Mouse (Mus musculus): Measurements from ENCODE around the gene Crtam.

The Crtam gene

GRCm38 (mm10) chr9:41007785-41008184 lies 3.4 kb upstream of the Crtam start:
- DNase-seq (ENCODE audit: low read depth), result no peak

- DNase-seq (ENCODE audit: low read depth), result no peak
Observed at GRCm38 (mm10) chr9:40997116-40997779, 7.2 kb downstream of the Crtam start.

GRCm38 (mm10) chr9:40994075-40994474 lies 10.4 kb downstream of the Crtam start:
- DNase-seq (ENCODE audit: low read depth), result no peak

DNA sequence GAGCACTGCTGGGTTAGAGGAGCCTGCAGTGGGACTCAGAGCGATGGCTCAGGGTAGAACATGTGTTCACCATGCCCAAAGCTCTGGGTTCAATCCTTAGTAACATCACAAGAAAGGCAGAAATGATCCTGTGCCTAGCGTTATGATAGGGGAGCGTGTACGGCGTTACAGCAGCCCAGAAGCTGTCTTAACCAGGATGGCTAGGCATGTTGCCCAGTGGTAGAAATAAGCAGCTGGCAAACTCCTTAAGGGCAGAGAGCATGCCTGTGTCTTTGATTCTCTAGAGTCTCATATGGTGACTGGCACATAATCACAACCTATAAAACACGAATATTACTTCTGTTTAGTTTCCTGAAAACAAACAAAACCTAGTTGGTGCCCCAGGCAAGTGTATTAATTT lies 12.9 kb downstream of the Crtam start:
- DNase-seq (ENCODE audit: low read depth), result no peak

DNA sequence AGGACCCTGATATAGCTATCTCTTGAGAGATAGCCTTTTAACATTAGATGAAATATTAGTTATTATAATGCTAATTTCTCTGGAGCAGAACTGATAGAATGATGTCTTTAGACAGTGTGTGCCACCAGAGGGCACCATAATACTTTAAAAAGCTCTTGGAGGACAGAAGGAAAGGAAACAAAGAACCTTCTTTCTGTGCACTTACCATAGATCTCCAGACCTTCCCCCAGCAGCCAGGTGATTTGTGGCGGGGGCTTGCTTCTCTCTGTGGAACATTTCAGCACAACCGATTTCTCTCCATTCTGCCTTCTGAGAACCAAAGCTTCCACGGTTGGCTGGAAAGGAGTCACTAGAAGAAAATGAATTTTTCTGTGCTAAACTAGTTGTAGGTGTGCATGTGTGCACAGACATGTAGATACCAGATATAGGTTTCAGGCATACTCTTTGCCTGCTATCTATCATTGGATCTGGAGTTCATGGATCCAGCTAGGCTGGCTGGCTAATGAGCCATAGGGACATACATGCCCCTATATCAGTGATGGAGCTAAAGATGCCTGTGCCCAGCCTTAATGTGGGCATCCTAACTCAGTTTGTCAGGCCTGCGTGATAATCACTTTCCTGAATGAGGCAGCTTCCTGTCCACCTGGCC lies 14.4 kb downstream of the Crtam start:
- peak; percentile 80 for DNase-seq (ENCODE audit: low read depth)

DNA sequence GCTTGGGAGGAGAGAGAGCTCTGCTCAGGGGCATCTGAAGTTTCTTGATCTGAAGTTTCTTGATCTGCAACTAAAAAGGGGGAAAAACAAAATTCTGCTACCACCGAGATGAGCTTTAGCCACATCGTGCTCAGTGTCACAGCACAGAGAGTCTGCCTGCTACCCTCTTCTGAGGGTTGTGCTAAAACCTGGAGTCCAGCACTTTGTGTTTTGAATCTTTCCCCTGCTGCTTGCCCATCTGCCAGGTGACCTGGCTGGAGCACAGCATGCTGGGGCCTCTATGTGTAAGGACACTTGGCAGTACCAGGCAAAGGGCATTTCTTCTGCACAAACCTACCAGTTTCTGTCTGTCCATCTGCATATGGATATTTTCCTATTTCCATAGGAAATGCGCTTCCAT lies 20.1 kb downstream of the Crtam start:
- DNase-seq (ENCODE audit: low read depth), result no peak

- DNase-seq (ENCODE audit: low read depth), result no peak
Observed at GRCm38 (mm10) chr9:40983758-40984157, 20.7 kb downstream of the Crtam start.

DNA sequence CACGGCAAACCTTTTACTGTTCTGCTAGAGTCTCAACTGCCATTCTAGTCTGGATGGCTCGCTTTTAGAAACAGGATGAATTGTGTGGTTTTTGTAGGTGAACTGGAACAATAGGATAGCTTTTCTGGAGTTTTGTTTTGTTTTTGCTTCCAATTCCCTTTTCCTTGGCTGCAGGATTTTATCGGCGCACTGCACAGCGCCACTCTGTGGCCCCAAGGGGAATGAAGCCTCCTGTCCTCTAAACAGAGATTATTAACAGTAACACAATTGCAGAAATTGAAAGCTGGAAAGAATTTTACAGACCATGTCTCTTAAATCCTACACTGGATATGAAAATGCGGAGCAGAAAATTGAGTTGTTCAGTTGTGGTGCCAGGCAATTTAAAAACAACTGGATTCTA lies 21.9 kb downstream of the Crtam start:
- peak; percentile 20 for DNase-seq (ENCODE audit: low read depth)

- DNase-seq (ENCODE audit: low read depth), result no peak
Observed at GRCm38 (mm10) chr9:40974042-40974801, 30.2 kb downstream of the Crtam start.

GRCm38 (mm10) chr9:40964418-40964714 lies 40.1 kb downstream of the Crtam start:
- no peak for DNase-seq (ENCODE audit: low read depth)

DNA sequence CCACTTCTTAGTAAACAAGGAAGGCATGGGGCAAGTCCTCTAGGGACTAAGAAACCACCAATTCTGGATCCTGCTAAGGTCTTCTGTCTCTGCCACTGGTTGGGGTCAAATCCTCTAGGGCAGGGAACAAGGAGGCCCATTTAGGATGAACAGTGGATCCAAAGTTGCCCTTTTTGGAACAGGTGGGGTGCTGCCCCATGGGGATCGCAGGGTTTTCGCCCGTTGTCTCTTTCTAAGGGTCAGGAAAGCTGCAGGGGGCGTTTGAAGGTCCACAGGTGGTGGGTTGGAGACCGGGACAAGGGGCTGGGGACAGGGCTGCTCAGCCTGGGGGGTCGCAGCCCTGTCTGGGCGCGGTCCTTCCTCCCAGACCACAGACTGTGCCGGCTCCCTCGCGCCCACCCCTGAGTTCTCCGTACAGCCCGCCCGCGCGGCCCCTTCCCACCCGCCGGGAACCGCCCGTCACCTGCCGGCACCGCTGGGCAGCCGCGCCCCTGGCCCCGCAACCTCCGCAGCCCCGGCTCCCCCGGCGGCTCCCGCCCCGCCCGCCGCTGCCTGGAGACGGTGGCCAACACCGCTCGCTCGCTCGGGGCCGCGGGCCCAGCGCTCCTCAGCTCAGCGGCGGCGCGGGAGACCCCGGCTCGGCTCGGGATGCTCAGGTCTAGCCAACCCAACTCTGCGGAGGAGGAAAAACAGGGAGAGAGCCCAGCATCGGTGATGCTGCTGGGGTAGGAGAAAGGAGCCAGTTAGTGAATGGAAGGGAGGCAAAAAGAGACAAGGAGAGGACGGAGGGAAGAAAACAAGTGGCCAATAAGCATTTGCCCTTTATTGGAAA lies 40.6 kb downstream of the Crtam start, which contains the start of gene Jhy:
Gene Jhy (minus strand): TSS at position 533 of the 832 bp plus-strand sequence.
- DNase-seq (ENCODE audit: low read depth), result no peak

DNA sequence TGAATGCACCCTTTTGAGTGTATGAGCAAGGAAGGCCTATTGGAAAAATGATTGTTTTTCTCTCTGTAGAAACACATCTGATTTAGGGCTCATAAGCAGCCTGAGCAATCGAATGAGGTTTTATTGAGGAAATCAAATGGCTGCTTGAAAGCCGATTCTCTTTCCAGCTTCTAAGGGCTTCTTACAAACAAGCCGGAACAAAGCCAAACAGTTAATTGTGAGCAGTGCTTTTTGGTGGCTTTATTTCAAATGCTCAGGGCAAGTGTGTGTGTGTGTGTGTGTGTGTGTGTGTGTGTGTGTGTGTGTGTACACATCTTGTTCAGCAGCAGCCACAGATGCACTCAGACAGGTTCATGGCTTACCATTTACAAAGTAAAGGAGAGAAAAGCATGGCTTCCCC lies 43.0 kb downstream of the Crtam start:
- no peak for DNase-seq (ENCODE audit: low read depth)

GRCm38 (mm10) chr9:40949039-40949615 lies 55.3 kb downstream of the Crtam start:
- DNase-seq (ENCODE audit: low read depth), result no peak

- no peak for DNase-seq (ENCODE audit: low read depth)
Observed at GRCm38 (mm10) chr9:40948473-40948872, 56.0 kb downstream of the Crtam start.

GRCm38 (mm10) chr9:40947131-40947530 lies 57.3 kb downstream of the Crtam start:
- no peak for DNase-seq (ENCODE audit: low read depth)

DNA sequence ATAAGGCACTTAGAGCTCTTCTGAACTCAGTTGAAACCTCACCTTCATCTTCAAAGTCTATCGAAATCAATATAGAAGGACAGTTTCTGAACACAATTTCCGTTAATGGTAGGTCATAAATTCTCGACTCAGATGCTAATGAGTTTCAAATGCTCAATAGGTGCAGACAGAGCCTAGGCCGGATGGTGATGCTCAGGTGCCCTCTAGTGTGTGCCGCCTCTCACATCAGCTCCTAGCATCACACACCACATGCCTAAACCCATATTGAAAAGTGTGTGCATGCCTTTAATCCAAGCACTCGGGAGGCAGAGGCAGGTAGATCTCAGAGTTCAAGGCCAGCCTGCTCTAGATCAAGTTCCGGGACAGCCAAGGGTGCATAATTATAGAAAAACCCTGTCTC lies 67.0 kb downstream of the Crtam start:
- peak; percentile 26 for DNase-seq (ENCODE audit: low read depth)

DNA sequence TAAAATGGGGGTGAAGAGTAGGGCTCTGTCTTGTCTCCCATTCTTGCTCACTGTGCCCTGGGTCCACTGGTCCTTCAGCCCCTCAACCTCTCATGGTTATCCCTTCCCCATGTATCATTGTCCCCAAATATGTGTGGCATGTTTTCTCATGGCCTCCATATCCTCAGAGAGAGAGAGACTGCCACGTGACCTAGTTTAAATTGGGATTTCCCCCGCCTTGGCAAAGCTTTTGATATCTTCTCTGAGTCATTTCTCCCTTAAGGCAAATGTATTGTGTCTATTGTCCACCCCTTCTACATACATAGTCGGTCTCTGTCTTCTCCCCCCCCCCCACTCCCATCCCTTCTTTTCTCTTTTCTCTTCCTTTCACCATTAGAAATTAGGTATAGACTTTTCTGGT lies 71.1 kb downstream of the Crtam start:
- no peak for DNase-seq (ENCODE audit: low read depth)

DNA sequence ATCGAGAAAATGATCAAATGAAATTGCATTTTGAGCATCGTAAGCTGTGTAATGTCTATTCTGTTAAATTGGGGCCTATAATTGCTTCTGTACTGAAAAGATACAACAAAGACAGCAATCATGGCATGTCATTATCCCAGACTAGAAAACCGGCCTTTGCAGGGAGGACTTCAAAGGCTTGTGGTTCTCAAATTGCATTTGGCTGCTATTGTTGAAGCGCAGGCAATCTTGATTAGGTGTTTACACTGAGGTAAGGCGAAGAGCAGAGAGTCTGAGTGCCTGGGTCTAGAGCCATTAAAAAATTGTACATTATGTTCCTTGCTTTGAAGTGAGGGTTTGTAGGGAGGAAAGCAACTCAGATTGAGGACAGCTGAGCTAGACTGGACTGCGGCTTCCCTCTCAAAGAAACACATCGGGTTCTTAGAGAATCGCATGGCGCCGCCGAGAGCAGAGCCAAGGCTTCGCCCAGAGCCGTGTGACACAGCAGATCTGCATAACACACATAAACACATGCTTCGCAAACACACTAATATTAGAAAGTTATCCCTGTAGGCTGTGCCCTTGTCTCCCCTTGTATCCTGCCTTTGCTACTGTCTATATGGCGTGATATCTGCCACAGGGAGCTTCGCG lies 77.0 kb downstream of the Crtam start:
- DNase-seq (ENCODE audit: low read depth), result no peak
